Mouse (Mus musculus) E14TG2a.4 (cell line): ENCODE measurements around the gene Nisch.

Experiments used
- CTCF ChIP-seq: conservative IDR thresholded peaks from 2 replicates; pipeline ENCODE4 v1.5.1; 2014; ENCODE audit warnings: low read length
- NANOG ChIP-seq: IDR thresholded peaks from 2 replicates; pipeline ENCODE4 v1.6.1; 2014; ENCODE audit warnings: borderline replicate concordance, low read length, mixed read lengths
- POU5F1 ChIP-seq: IDR thresholded peaks from 2 replicates; pipeline ENCODE4 v1.6.1; 2014; ENCODE audit warnings: low read length, borderline replicate concordance

GRCm38 (mm10) chr14:31237101-31237882 is 20.5 kb upstream of the Nisch start:
- TF ChIP-seq CTCF = no peak
- no peak for TF ChIP-seq POU5F1
- TF ChIP-seq NANOG = no peak
